Comparison of ENCODE assay signal across 7 mouse cellular contexts in genomic region chr7:38270703-38271510, GRCm38 (mm10). TPM values are rescaled to one million over a fixed set of nuclear protein-coding genes. Genes with fewer than 3 reads are reported as not detected.
DNase-seq lines count a peak whose midpoint lies in the region; ATAC-seq lines count a peak whose summit lies in the region.

TSS of gene Pop4 (minus strand) at chr7:38271423.

- WGBS in intestine, embryonic 15.5 days, result under 1% methylated on average over 38 of the region's 38 CpGs
- under 1% methylated on average over 38 of the region's 38 CpGs for WGBS in midbrain, embryonic 10.5 days

- H3K9me3 ChIP-seq in intestine, embryonic 15.5 days, result no peaks in the 10 kb centered on the region
- H3K9me3 ChIP-seq in midbrain, embryonic 10.5 days (replicated peaks), result no peaks in the 10 kb centered on the region

- intact Hi-C loops in gastrocnemius, postnatal 36 days (cut with DNase I), result no loop called here
- intact Hi-C loops in left cerebral cortex, postnatal 25 days (cut with DNase I), result loop anchor here (2.0 kb wide), 1 partner anchor 88 kb away; the partner anchor contains the start of gene 1600014C10Rik

- peak within 1 kb of the TSS; percentile 63 for H3K9ac ChIP-seq in intestine, embryonic 15.5 days

- peak within 1 kb of the TSS; percentile 33; the same call in 1 of the 2 replicates for H3K27ac ChIP-seq in intestine, embryonic 15.5 days
- peak within 1 kb of the TSS; percentile 89 for H3K27ac ChIP-seq in midbrain, embryonic 10.5 days (replicated peaks)

- peaks cover 12% of the 10 kb centered on the region for H3K36me3 ChIP-seq in intestine, embryonic 15.5 days
- H3K36me3 ChIP-seq in midbrain, embryonic 10.5 days, result peaks cover 29% of the 10 kb centered on the region

- peak; percentile 98 for ATAC-seq in intestine, embryonic 15.5 days

- peaks cover 6% of the 10 kb centered on the region; the same call in 1 of the 2 replicates for H3K4me1 ChIP-seq in intestine, embryonic 15.5 days (replicated peaks)
- peaks cover 17% of the 10 kb centered on the region for H3K4me1 ChIP-seq in midbrain, embryonic 10.5 days

- no peaks in the 10 kb centered on the region for H3K27me3 ChIP-seq in intestine, embryonic 15.5 days (replicated peaks)
- H3K27me3 ChIP-seq in midbrain, embryonic 10.5 days (ENCODE audit: low read depth, poor library complexity, severe bottlenecking), result no peaks in the 10 kb centered on the region

- peak; percentile 93 to 96 for DNase-seq in adrenal gland, adult 18-20 months (ENCODE audit: low spot score in 2 of 2)
- peak; percentile 94 for DNase-seq in embryo, embryonic 11 days
- peak; percentile 81 to 89 for DNase-seq in gastrocnemius, postnatal 36 days
- DNase-seq in left cerebral cortex, postnatal 25 days (ENCODE audit: low spot score in 2 of 2), result peak; percentile 93 to 95
- DNase-seq in midbrain, embryonic 10.5 days (ENCODE audit: low spot score), result peak; percentile 91
- peak; percentile 94 for DNase-seq in right cerebral cortex, postnatal 4 days

- H3K4me2 ChIP-seq in intestine, embryonic 15.5 days (replicated peaks), result peak within 1 kb of the TSS; percentile 70

- peak within 1 kb of the TSS; percentile 63 for H3K4me3 ChIP-seq in intestine, embryonic 15.5 days (replicated peaks)
- H3K4me3 ChIP-seq in midbrain, embryonic 10.5 days, result peak within 1 kb of the TSS; percentile 83

RNA-seq across cellular contexts. Expression of gene Pop4, which starts in this region (rescaled TPM):
- 10 to 100 TPM; 30.1 to 58.8 TPM for total RNA-seq in adrenal gland, adult 18-20 months (2021)
- 1 to 10 TPM; 6.8 to 7.0 TPM for total RNA-seq in gastrocnemius, postnatal 36 days (2021)
- 35.1 and 47.0 TPM in 2 replicates for polyA plus RNA-seq in intestine, embryonic 15.5 days (2015; fragmentation: Nextera tagmentation; extraction: Ambion mirVana)
- 10 to 100 TPM; 22.7 to 24.0 TPM for total RNA-seq in left cerebral cortex, postnatal 25 days (2021)
- 95.8 and 96.1 TPM in 2 replicates for polyA plus RNA-seq in midbrain, embryonic 10.5 days (2016; fragmentation: Nextera tagmentation; extraction: Ambion mirVana)

Comparison
In these comparisons a context has a peak if more than half of its experiments do, and no peak if none do; other contexts are left out.
1. Peak in every context shown above with its lines: DNase-seq, ATAC-seq, H3K4me3 ChIP-seq and H3K27ac ChIP-seq.